Mouse (Mus musculus): ENCODE measurements around the gene Cdkn1b. TPM values are rescaled to one million over a fixed set of nuclear protein-coding genes. Genes with fewer than 3 reads are reported as not detected.

Gene Cdkn1b
- 18.9 and 24.4 TPM in 2 replicates for polyA plus RNA-seq (2015; fragmentation: Nextera tagmentation; extraction: Ambion mirVana)

- peak within 1 kb of the TSS; percentile 93 for H3K9ac ChIP-seq
- no peaks in the 10 kb centered on the region for H3K36me3 ChIP-seq
- peak; percentile 92 for ATAC-seq (ENCODE audit: insufficient number of reproducible peaks, insufficient read depth, low FRiP score, low TSS enrichment, low read depth)
- H3K27me3 ChIP-seq = no peaks in the 10 kb centered on the region
- H3K9me3 ChIP-seq = no peaks in the 10 kb centered on the region
- H3K4me1 ChIP-seq = peaks cover 24% of the 10 kb centered on the region
- H3K27ac ChIP-seq = peak within 1 kb of the TSS; percentile 97
- peak within 1 kb of the TSS; percentile 90 for H3K4me3 ChIP-seq
- peak within 1 kb of the TSS; percentile 89 for H3K4me2 ChIP-seq
- under 1% methylated on average over 77 of the region's 77 CpGs for WGBS
Observed at GRCm38 (mm10) chr6:134920190-134921013, at the start of gene Cdkn1b. Cdkn1b (plus strand) TSS chr6:134920401.

- Histone ChIP-seq H3K4me1 (no peaks in the 10 kb centered on the region), H3K36me3 (peaks cover 24% of the 10 kb centered on the region), H3K4me3 (no peak overlapping the region), H3K27me3 (no peaks in the 10 kb centered on the region), H3K4me2 (no peak overlapping the region), H3K9me3 (no peaks in the 10 kb centered on the region), H3K9ac (no peak overlapping the region), H3K27ac (no peak overlapping the region)
- ATAC-seq (ENCODE audit: insufficient number of reproducible peaks, insufficient read depth, low FRiP score, low TSS enrichment, low read depth) = no peak
- 91% methylated on average over 4 of the region's 4 CpGs for WGBS
Observed at GRCm38 (mm10) chr6:134870887-134871286, 49.3 kb upstream of the Cdkn1b start.

GRCm38 (mm10) chr6:134872236-134872635 lies 48.0 kb upstream of the Cdkn1b start:
- H3K4me1 ChIP-seq = no peaks in the 10 kb centered on the region
- WGBS = 78% methylated on average over 2 of the region's 2 CpGs
- H3K9ac ChIP-seq = no peak overlapping the region
- H3K4me3 ChIP-seq = no peak overlapping the region
- no peak overlapping the region for H3K27ac ChIP-seq
- peaks cover 24% of the 10 kb centered on the region for H3K36me3 ChIP-seq
- no peak overlapping the region for H3K4me2 ChIP-seq
- no peaks in the 10 kb centered on the region for H3K9me3 ChIP-seq
- no peak for ATAC-seq (ENCODE audit: insufficient number of reproducible peaks, insufficient read depth, low FRiP score, low TSS enrichment, low read depth)
- no peaks in the 10 kb centered on the region for H3K27me3 ChIP-seq

- no peaks in the 10 kb centered on the region for H3K9me3 ChIP-seq
- 84% methylated on average over 2 of the region's 2 CpGs for WGBS
Observed at GRCm38 (mm10) chr6:134873018-134873417, 47.2 kb upstream of the Cdkn1b start.

GRCm38 (mm10) chr6:134876795-134877194 lies 43.4 kb upstream of the Cdkn1b start:
- no peak overlapping the region for H3K4me2 ChIP-seq
- 70% methylated on average over 6 of the region's 6 CpGs for WGBS
- ATAC-seq (ENCODE audit: insufficient number of reproducible peaks, insufficient read depth, low FRiP score, low TSS enrichment, low read depth) = no peak

More at GRCm38 (mm10) chr6:134873018-134873417, 47.2 kb upstream of the Cdkn1b start:
- Histone ChIP-seq H3K27me3 (no peaks in the 10 kb centered on the region), H3K4me1 (no peaks in the 10 kb centered on the region), H3K4me2 (no peak overlapping the region), H3K9ac (no peak overlapping the region), H3K4me3 (no peak overlapping the region), H3K36me3 (peaks cover 19% of the 10 kb centered on the region), H3K27ac (no peak overlapping the region)
- no peak for ATAC-seq (ENCODE audit: insufficient number of reproducible peaks, insufficient read depth, low FRiP score, low TSS enrichment, low read depth)

GRCm38 (mm10) chr6:134877276-134877675 lies 42.9 kb upstream of the Cdkn1b start:
- no peaks in the 10 kb centered on the region for H3K9me3 ChIP-seq
- H3K4me2 ChIP-seq = no peak overlapping the region
- H3K27ac ChIP-seq = no peak overlapping the region
- H3K36me3 ChIP-seq = no peaks in the 10 kb centered on the region
- no peak overlapping the region for H3K4me3 ChIP-seq
- WGBS = 86% methylated on average over 4 of the region's 4 CpGs
- no peak overlapping the region for H3K9ac ChIP-seq
- no peaks in the 10 kb centered on the region for H3K27me3 ChIP-seq
- ATAC-seq (ENCODE audit: insufficient number of reproducible peaks, insufficient read depth, low FRiP score, low TSS enrichment, low read depth) = no peak
- H3K4me1 ChIP-seq = peaks cover 22% of the 10 kb centered on the region

More at GRCm38 (mm10) chr6:134876795-134877194, 43.4 kb upstream of the Cdkn1b start:
- Histone ChIP-seq H3K36me3 (no peaks in the 10 kb centered on the region), H3K9ac (no peak overlapping the region), H3K27me3 (no peaks in the 10 kb centered on the region), H3K9me3 (no peaks in the 10 kb centered on the region), H3K4me3 (no peak overlapping the region), H3K4me1 (peaks cover 22% of the 10 kb centered on the region), H3K27ac (no peak overlapping the region)

GRCm38 (mm10) chr6:134877892-134878291 lies 42.3 kb upstream of the Cdkn1b start:
- 68% methylated on average over 1 of the region's 1 CpGs for WGBS
- no peak overlapping the region for H3K4me2 ChIP-seq
- no peaks in the 10 kb centered on the region for H3K36me3 ChIP-seq
- no peaks in the 10 kb centered on the region for H3K27me3 ChIP-seq
- H3K27ac ChIP-seq = no peak overlapping the region
- H3K9me3 ChIP-seq = no peaks in the 10 kb centered on the region
- no peak overlapping the region for H3K9ac ChIP-seq
- ATAC-seq (ENCODE audit: insufficient number of reproducible peaks, insufficient read depth, low FRiP score, low TSS enrichment, low read depth) = no peak
- H3K4me1 ChIP-seq = peaks cover 22% of the 10 kb centered on the region
- no peak overlapping the region for H3K4me3 ChIP-seq

GRCm38 (mm10) chr6:134879556-134879955 lies 40.6 kb upstream of the Cdkn1b start:
- no peak overlapping the region for H3K4me2 ChIP-seq
- no peaks in the 10 kb centered on the region for H3K36me3 ChIP-seq
- 49% methylated on average over 5 of the region's 5 CpGs for WGBS
- H3K9ac ChIP-seq = no peak overlapping the region
- H3K4me3 ChIP-seq = no peak overlapping the region
- no peak for ATAC-seq (ENCODE audit: insufficient number of reproducible peaks, insufficient read depth, low FRiP score, low TSS enrichment, low read depth)
- H3K9me3 ChIP-seq = no peaks in the 10 kb centered on the region
- no peaks in the 10 kb centered on the region for H3K27me3 ChIP-seq
- H3K4me1 ChIP-seq = peaks cover 22% of the 10 kb centered on the region
- H3K27ac ChIP-seq = peak overlapping the region; percentile 57; the same call in 1 of the 2 replicates

GRCm38 (mm10) chr6:134880046-134880445 lies 40.2 kb upstream of the Cdkn1b start:
- H3K27ac ChIP-seq = peak overlapping the region; percentile 57; the same call in 1 of the 2 replicates
- H3K4me2 ChIP-seq = no peak overlapping the region
- H3K36me3 ChIP-seq = no peaks in the 10 kb centered on the region
- no peak overlapping the region for H3K9ac ChIP-seq
- H3K4me3 ChIP-seq = no peak overlapping the region
- ATAC-seq (ENCODE audit: insufficient number of reproducible peaks, insufficient read depth, low FRiP score, low TSS enrichment, low read depth) = no peak
- H3K27me3 ChIP-seq = no peaks in the 10 kb centered on the region
- peaks cover 22% of the 10 kb centered on the region for H3K4me1 ChIP-seq
- 41% methylated on average over 2 of the region's 2 CpGs for WGBS
- H3K9me3 ChIP-seq = no peaks in the 10 kb centered on the region

- Histone ChIP-seq H3K9me3 (no peaks in the 10 kb centered on the region), H3K27me3 (no peaks in the 10 kb centered on the region), H3K4me2 (no peak overlapping the region), H3K9ac (no peak overlapping the region), H3K4me3 (no peak overlapping the region), H3K4me1 (peaks cover 32% of the 10 kb centered on the region), H3K36me3 (no peaks in the 10 kb centered on the region), H3K27ac (no peak overlapping the region)
- ATAC-seq (ENCODE audit: insufficient number of reproducible peaks, insufficient read depth, low FRiP score, low TSS enrichment, low read depth) = no peak
- 83% methylated on average over 4 of the region's 4 CpGs for WGBS
Observed at GRCm38 (mm10) chr6:134883661-134884060, 36.5 kb upstream of the Cdkn1b start.

GRCm38 (mm10) chr6:134885515-134885914 lies 34.7 kb upstream of the Cdkn1b start:
- H3K9me3 ChIP-seq = no peaks in the 10 kb centered on the region
- no peaks in the 10 kb centered on the region for H3K36me3 ChIP-seq
- no peak overlapping the region for H3K27ac ChIP-seq
- H3K9ac ChIP-seq = no peak overlapping the region
- no peak overlapping the region for H3K4me3 ChIP-seq
- 93% methylated on average over 2 of the region's 2 CpGs for WGBS
- H3K4me2 ChIP-seq = no peak overlapping the region
- peaks cover 19% of the 10 kb centered on the region for H3K4me1 ChIP-seq
- ATAC-seq (ENCODE audit: insufficient number of reproducible peaks, insufficient read depth, low FRiP score, low TSS enrichment, low read depth) = no peak
- no peaks in the 10 kb centered on the region for H3K27me3 ChIP-seq

GRCm38 (mm10) chr6:134886475-134886874 lies 33.7 kb upstream of the Cdkn1b start:
- Histone ChIP-seq H3K9ac (no peak overlapping the region), H3K9me3 (no peaks in the 10 kb centered on the region), H3K36me3 (no peaks in the 10 kb centered on the region), H3K4me3 (no peak overlapping the region), H3K4me1 (peaks cover 12% of the 10 kb centered on the region), H3K27ac (no peak overlapping the region), H3K4me2 (no peak overlapping the region), H3K27me3 (no peaks in the 10 kb centered on the region)
- WGBS = 85% methylated on average over 8 of the region's 8 CpGs
- ATAC-seq (ENCODE audit: insufficient number of reproducible peaks, insufficient read depth, low FRiP score, low TSS enrichment, low read depth) = no peak

All from embryonic facial prominence, embryonic 13.5 days (tissue).